Mouse (Mus musculus): ENCODE data around the gene Mpzl1. TPM values are rescaled to one million over a fixed set of nuclear protein-coding genes. Genes with fewer than 3 reads are reported as not detected.

The Mpzl1 gene
- polyA plus RNA-seq, 1 experiment: 47.2 TPM

DNA sequence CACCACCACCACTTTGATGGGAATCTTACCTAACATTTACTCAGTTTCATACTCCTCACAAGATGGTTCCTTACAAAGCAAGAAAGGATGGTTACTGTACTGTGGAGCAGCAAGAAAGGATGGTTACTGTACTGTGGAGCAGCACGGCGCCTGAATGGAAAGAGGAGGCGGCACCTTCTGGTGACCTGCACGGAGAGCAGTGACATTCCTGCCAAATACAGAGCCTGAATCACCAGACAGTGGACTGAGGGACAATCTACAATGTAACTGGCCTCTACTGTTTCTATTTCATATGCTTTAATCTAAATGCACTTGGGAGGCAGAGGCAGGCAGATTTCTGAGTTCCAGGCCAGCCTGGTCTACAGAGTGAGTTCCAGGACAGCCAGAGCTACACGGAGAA is 9.3 kb downstream of the Mpzl1 start:
- TF ChIP-seq CTCF (IDR thresholded peaks at IDR 0.05; ENCODE audit: insufficient read depth, low read length) (no peak), POLR2A (IDR thresholded peaks at IDR 0.05; ENCODE audit: borderline replicate concordance, extremely low read depth, low read depth, low read length) (no peak)
- DNase-seq: no peak
- H3K4me3 ChIP-seq (replicated peaks; ENCODE audit: extremely low read depth, low read depth, low read length): no peak overlapping the region
- peaks cover 9% of the 10 kb centered on the region for H3K4me1 ChIP-seq (ENCODE audit: control insufficient read depth, insufficient read depth, low read length)
- WGBS: 87% methylated on average over 5 of the region's 5 CpGs

DNA sequence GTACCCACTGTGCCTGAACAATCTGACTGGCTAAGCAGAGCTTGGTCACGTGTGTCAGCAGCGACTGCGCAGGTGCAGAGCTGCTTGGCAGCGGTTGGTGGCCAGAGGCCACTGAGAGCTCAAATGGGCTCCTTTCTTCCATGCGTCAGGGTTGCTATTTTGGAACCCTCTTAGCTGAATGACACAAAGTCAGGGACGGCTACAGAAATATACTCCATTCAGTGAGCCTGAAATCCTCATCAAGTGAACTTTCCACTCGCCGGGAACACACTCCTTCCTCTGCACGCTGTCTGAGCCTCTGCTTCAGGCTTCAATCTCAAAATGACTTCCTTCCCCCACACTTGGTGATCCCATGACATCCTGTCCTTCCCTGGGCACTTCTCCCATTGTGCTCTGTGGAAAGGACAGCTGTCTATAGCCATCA is 16.1 kb downstream of the Mpzl1 start:
- no peak for DNase-seq
- 43% methylated on average over 9 of the region's 9 CpGs for WGBS
- no peak for TF ChIP-seq POLR2A (IDR thresholded peaks at IDR 0.05; ENCODE audit: borderline replicate concordance, extremely low read depth, low read depth, low read length)
- TF ChIP-seq CTCF (IDR thresholded peaks at IDR 0.05; ENCODE audit: insufficient read depth, low read length): no peak
- Histone ChIP-seq H3K4me3 (replicated peaks; ENCODE audit: extremely low read depth, low read depth, low read length) (no peak overlapping the region), H3K4me1 (ENCODE audit: control insufficient read depth, insufficient read depth, low read length) (peaks cover 14% of the 10 kb centered on the region)

DNA sequence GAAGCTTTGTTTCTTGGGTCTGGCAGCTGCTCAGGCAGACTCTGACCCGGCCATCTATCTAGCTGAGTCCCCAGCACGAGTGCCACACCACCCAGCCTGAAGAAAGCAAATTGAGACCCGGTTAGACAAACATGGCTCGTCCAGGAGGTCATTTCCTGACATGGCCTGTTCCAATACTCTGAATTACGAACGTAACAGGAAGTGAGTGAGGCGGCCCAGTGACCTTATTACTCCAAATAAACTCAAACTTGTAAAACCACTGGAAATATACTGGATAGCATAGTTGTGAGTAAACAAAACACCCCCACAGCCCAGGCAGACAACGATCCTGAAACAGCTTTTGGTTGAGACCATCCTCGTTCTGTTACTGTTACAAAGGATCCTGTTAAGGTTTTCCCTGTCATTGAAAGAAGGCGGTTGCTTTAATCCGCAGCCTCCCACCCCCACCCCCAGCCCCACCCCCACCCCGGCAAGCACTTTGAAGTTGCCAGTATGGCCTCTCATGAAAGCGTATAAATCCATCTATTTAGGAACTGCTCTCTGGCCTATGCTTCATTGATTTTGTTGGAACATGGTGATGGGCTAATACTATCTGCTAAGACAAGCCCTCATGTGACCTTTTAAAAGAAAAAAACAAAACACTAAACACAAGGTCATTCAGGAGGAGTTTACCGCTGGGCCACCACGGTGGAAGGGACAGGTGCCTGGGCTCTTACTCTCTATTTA is 17.0 kb downstream of the Mpzl1 start:
- WGBS: 27% methylated on average over 15 of the region's 15 CpGs
- no peak for DNase-seq
- Histone ChIP-seq H3K4me3 (replicated peaks; ENCODE audit: extremely low read depth, low read depth, low read length) (no peak overlapping the region), H3K4me1 (ENCODE audit: control insufficient read depth, insufficient read depth, low read length) (peaks cover 14% of the 10 kb centered on the region)
- TF ChIP-seq CTCF (IDR thresholded peaks at IDR 0.05; ENCODE audit: insufficient read depth, low read length) (no peak), POLR2A (IDR thresholded peaks at IDR 0.05; ENCODE audit: borderline replicate concordance, extremely low read depth, low read depth, low read length) (no peak)

DNA sequence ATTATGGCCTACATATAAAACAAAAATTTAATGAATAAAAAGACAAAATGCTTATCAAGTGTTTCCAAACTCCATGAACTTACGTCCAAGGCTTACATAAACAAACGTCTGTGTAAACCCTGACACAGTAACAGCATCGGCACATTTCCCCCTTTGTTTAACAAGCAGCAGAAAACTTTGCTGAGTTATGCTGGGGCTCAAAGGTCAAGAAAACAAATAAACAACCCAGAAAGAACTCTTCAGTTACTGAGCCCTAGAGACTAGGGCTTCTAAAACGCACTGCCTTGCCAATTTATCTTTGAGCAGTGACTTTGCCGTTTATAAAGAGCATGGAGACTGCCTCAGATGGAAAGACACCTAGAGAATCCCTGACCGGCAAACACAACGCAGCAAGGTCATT is 17.7 kb downstream of the Mpzl1 start:
- 20% methylated on average over 7 of the region's 7 CpGs for WGBS
- peaks cover 14% of the 10 kb centered on the region for H3K4me1 ChIP-seq (ENCODE audit: control insufficient read depth, insufficient read depth, low read length)
- H3K4me3 ChIP-seq (replicated peaks; ENCODE audit: extremely low read depth, low read depth, low read length): no peak overlapping the region
- TF ChIP-seq POLR2A (IDR thresholded peaks at IDR 0.05; ENCODE audit: borderline replicate concordance, extremely low read depth, low read depth, low read length): no peak
- TF ChIP-seq CTCF (IDR thresholded peaks at IDR 0.05; ENCODE audit: insufficient read depth, low read length): no peak
- no peak for DNase-seq

DNA sequence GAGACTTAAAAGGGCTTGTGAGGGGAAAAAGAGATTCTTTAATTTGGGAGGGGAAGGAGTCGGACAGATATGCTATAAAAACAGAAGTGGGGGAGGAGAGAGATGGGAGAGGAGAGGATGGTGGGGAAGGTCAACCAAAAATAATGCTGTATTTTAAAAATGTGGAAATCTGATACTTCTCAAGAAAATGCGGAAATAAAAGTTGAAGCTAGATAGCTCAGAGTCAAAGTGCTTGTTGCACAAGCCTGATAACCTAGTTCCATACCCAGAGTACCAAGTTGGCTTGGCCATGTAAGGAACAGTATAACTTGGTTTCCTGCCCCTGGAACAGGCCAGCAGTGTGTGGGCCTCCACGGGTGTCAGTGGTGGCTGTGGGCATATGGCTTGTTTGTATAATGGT is 19.5 kb downstream of the Mpzl1 start:
- no peak for TF ChIP-seq POLR2A (IDR thresholded peaks at IDR 0.05; ENCODE audit: borderline replicate concordance, extremely low read depth, low read depth, low read length)
- no peak for TF ChIP-seq CTCF (IDR thresholded peaks at IDR 0.05; ENCODE audit: insufficient read depth, low read length)
- H3K4me3 ChIP-seq (replicated peaks; ENCODE audit: extremely low read depth, low read depth, low read length): no peak overlapping the region
- no peak for DNase-seq
- 92% methylated on average over 3 of the region's 3 CpGs for WGBS
- peaks cover 14% of the 10 kb centered on the region for H3K4me1 ChIP-seq (ENCODE audit: control insufficient read depth, insufficient read depth, low read length)

DNA sequence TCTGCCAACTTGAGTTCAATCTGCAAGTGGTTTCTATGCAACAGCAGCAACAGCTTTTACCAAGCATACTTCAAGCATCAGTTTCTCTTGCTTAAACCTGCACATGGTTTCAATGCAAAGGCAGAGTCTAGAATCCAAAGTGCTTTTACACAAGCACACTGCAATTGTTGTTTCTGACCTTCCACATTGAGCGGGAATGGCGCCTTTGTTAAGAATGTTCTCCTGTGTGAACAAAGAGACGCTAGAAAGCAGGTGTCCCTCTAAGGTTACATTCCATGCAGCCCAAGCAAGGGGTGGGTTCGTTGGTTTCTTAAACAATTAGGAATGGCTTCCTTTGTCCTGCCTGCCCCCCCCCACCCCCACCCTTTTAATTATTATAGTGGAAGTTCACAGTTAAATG is 20.4 kb downstream of the Mpzl1 start:
- WGBS: 72% methylated on average over 4 of the region's 4 CpGs
- H3K4me3 ChIP-seq (replicated peaks; ENCODE audit: extremely low read depth, low read depth, low read length): no peak overlapping the region
- no peak for DNase-seq
- H3K4me1 ChIP-seq (ENCODE audit: control insufficient read depth, insufficient read depth, low read length): peaks cover 14% of the 10 kb centered on the region
- TF ChIP-seq CTCF (IDR thresholded peaks at IDR 0.05; ENCODE audit: insufficient read depth, low read length) (no peak), POLR2A (IDR thresholded peaks at IDR 0.05; ENCODE audit: borderline replicate concordance, extremely low read depth, low read depth, low read length) (no peak)

DNA sequence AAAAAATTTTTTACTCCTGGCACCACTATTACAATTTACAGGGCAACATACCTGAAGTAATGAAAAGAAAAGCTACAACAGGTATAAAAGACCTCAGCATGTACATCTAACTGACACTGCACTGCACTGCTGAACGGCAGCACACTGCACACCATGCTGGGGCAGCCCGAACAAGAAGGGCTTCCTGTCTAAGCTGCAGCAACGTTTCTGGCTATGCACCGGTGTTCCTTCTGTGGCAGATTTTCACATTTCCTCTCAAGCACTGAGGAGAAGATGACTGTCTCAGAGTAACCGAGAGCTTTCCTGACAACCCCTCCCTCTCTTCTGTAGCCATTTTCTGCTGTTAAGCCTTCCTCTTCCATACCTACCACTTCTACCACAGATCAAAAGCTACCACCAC is 21.6 kb downstream of the Mpzl1 start:
- WGBS: 38% methylated on average over 5 of the region's 5 CpGs
- Histone ChIP-seq H3K4me3 (replicated peaks; ENCODE audit: extremely low read depth, low read depth, low read length) (no peak overlapping the region), H3K4me1 (ENCODE audit: control insufficient read depth, insufficient read depth, low read length) (peaks cover 11% of the 10 kb centered on the region)
- TF ChIP-seq POLR2A (IDR thresholded peaks at IDR 0.05; ENCODE audit: borderline replicate concordance, extremely low read depth, low read depth, low read length): no peak
- no peak for TF ChIP-seq CTCF (IDR thresholded peaks at IDR 0.05; ENCODE audit: insufficient read depth, low read length)
- DNase-seq: no peak

DNA sequence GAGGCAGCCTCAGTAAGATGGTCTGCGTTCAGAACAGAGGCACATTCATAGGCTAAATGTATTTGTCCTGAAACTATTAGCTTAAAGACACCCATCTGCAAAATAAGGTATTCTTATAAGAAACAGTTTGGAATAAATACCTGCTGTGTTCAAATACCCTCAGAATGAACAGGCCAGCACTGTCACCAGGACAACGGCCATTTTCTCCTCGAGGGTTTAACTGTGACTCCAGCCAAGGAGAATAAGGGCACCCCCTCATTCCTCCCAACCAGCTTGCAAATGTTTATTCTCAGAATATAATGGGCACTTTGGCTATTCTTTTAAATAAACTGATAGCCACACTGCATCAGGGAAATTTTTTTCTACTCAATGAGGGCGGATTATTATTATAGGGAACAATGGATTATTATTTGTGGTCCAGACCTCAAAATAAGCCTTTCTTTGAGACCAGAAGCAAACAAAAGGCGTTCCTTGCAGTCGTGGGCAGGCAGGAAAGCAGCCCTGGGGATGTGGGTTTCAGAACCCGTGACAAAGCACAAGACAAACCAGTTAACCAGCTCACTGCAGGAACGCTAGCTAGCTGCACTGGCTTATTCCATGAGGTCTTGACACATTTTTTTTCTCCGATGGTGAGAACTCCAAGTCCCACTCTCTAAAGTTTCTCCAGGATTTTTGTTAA is 23.9 kb downstream of the Mpzl1 start:
- TF ChIP-seq POLR2A (IDR thresholded peaks at IDR 0.05; ENCODE audit: borderline replicate concordance, extremely low read depth, low read depth, low read length) (no peak), CTCF (IDR thresholded peaks at IDR 0.05; ENCODE audit: insufficient read depth, low read length) (no peak)
- H3K4me3 ChIP-seq (replicated peaks; ENCODE audit: extremely low read depth, low read depth, low read length): no peak overlapping the region
- WGBS: 48% methylated on average over 9 of the region's 9 CpGs
- no peak for DNase-seq
- H3K4me1 ChIP-seq (ENCODE audit: control insufficient read depth, insufficient read depth, low read length): no peaks in the 10 kb centered on the region; the same call in 1 of the 2 replicates

DNA sequence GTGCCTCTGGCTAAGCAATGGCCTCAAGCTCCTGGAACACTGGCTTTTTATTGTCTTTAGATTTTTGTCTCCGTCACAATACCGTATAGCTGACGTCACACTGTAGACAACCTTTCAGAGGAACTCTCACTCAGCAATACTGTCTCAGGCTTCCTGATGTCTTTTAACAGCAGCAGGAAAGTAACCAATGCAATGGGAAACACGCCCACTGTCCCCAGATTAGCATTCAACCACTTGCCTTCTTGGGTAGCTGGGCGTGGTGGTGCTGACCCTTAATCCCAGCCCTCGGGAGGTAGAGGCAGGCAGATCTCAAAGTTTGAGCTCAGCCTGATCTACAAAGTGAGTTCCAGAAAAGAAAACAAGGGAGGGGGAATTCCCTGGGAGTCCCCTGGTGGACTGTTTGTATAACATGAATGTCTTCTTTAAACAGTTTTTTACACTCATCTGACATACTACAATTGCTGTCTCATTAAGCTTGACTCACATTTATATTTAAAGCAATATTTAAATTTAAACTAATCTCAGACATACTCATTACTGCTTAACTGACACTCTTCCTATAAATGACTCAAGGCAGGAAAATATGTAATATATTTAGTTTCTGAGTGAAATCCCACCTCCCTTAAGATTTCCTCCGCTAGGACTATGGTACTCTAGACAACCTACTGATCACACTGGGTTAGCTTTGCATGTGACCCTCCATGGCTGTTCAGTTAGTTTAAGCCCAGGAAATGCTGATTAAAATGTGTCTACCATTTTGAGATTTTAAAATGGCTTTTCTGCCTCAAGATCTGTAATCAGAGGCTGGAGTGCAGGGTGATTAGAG is 24.6 kb downstream of the Mpzl1 start:
- no peaks in the 10 kb centered on the region; the same call in 1 of the 2 replicates for H3K4me1 ChIP-seq (ENCODE audit: control insufficient read depth, insufficient read depth, low read length)
- WGBS: 53% methylated on average over 7 of the region's 7 CpGs
- TF ChIP-seq CTCF (IDR thresholded peaks at IDR 0.05; ENCODE audit: insufficient read depth, low read length) (no peak), POLR2A (IDR thresholded peaks at IDR 0.05; ENCODE audit: borderline replicate concordance, extremely low read depth, low read depth, low read length) (no peak)
- no peak for DNase-seq
- no peak overlapping the region for H3K4me3 ChIP-seq (replicated peaks; ENCODE audit: extremely low read depth, low read depth, low read length)

All from lung, adult 2 months (tissue).